Comparison of ENCODE assay signal across 11 mouse cellular contexts in genomic region chr15:84621722-84622428, GRCm38 (mm10). TPM values are rescaled to one million over a fixed set of nuclear protein-coding genes. Genes with fewer than 3 reads are reported as not detected.
DNase-seq lines count a peak whose midpoint lies in the region; ATAC-seq and TF ChIP-seq lines count a peak whose summit lies in the region.
"Had no signal": no experiment of that assay in that cellular context is flagged by ENCODE, and none has a peak within 500 bp of the region (broad histone marks: within the 10 kb centered on the region; RNA-seq: fewer than 3 reads in every experiment).

No protein-coding gene starts in this region.

- no peaks in the 10 kb centered on the region for H3K36me3 ChIP-seq in neural tube, embryonic 12.5 days
- no peaks in the 10 kb centered on the region for H3K36me3 ChIP-seq in neural tube, embryonic 15.5 days
- H3K36me3 ChIP-seq in hindbrain, embryonic 10.5 days, result no peaks in the 10 kb centered on the region
- no peaks in the 10 kb centered on the region for H3K36me3 ChIP-seq in heart, adult 2 months (ENCODE audit: control insufficient read depth, insufficient read depth, low read length)
- H3K36me3 ChIP-seq: lung, embryonic 15.5 days had no signal

- 31% methylated on average over 14 of the region's 14 CpGs for WGBS in neural tube, embryonic 12.5 days
- WGBS in neural tube, embryonic 15.5 days, result 24% methylated on average over 14 of the region's 14 CpGs
- WGBS in hindbrain, embryonic 10.5 days, result 27% methylated on average over 14 of the region's 14 CpGs
- WGBS in heart, adult 2 months, result 60% methylated on average over 14 of the region's 14 CpGs
- 50% methylated on average over 14 of the region's 14 CpGs for WGBS in lung, adult 2 months

- no peak for TF ChIP-seq EP300 in heart, adult 2 months (IDR thresholded peaks at IDR 0.05; ENCODE audit: insufficient read depth, low read depth, low read length)

- H3K9me3 ChIP-seq in neural tube, embryonic 12.5 days, result no peaks in the 10 kb centered on the region
- H3K9me3 ChIP-seq in neural tube, embryonic 15.5 days (replicated peaks), result no peaks in the 10 kb centered on the region
- peaks cover 10% of the 10 kb centered on the region for H3K9me3 ChIP-seq in hindbrain, embryonic 10.5 days
- H3K9me3 ChIP-seq: lung, embryonic 15.5 days had no signal

- intact Hi-C loops in left cerebral cortex, postnatal 14 days (cut with DNase I), result no loop called here
- intact Hi-C loops in heart, adult 2 months (cut with DNase I), result loop anchor here (10.0 kb wide), 1 partner anchor 767 kb away; no protein-coding TSS in a partner anchor

- ATAC-seq in neural tube, embryonic 12.5 days (ENCODE audit: low FRiP score, low read depth), result peak; percentile 63; the same call in 1 of the 2 replicates
- no peak for ATAC-seq in neural tube, embryonic 15.5 days (ENCODE audit: low FRiP score)

- no peak for TF ChIP-seq CTCF in heart, adult 2 months (IDR thresholded peaks at IDR 0.05)
- TF ChIP-seq CTCF in lung, adult 2 months (IDR thresholded peaks at IDR 0.05; ENCODE audit: insufficient read depth, low read length), result no peak

- H3K79me2 ChIP-seq in heart, adult 2 months (replicated peaks; ENCODE audit: control insufficient read depth, insufficient read depth, low read length), result no peaks in the 10 kb centered on the region

- H3K27me3 ChIP-seq in neural tube, embryonic 12.5 days (replicated peaks), result no peaks in the 10 kb centered on the region
- H3K27me3 ChIP-seq in neural tube, embryonic 15.5 days (replicated peaks), result no peaks in the 10 kb centered on the region
- H3K27me3 ChIP-seq in hindbrain, embryonic 10.5 days (ENCODE audit: insufficient read depth, poor library complexity, severe bottlenecking), result peaks cover 22% of the 10 kb centered on the region
- no peaks in the 10 kb centered on the region for H3K27me3 ChIP-seq in heart, adult 2 months (ENCODE audit: control insufficient read depth, insufficient read depth, low read length)
- H3K27me3 ChIP-seq: lung, embryonic 15.5 days had no signal

- peak overlapping the region; percentile 44 for H3K4me2 ChIP-seq in neural tube, embryonic 12.5 days (replicated peaks)
- no peak overlapping the region for H3K4me2 ChIP-seq in neural tube, embryonic 15.5 days
- H3K4me2 ChIP-seq: lung, embryonic 15.5 days had no signal

- peaks cover 38% of the 10 kb centered on the region for H3K4me1 ChIP-seq in neural tube, embryonic 12.5 days
- peaks cover 39% of the 10 kb centered on the region for H3K4me1 ChIP-seq in neural tube, embryonic 15.5 days
- peaks cover 35% of the 10 kb centered on the region for H3K4me1 ChIP-seq in hindbrain, embryonic 10.5 days (replicated peaks)
- H3K4me1 ChIP-seq in heart, adult 2 months (ENCODE audit: control insufficient read depth, insufficient read depth, low read length), result peaks cover 9% of the 10 kb centered on the region
- H3K4me1 ChIP-seq in lung, adult 2 months (ENCODE audit: control insufficient read depth, insufficient read depth, low read length), result 0 out of 2 replicates have a peak, but pooled peaks cover 6% of the 10 kb centered on the region

- H3K4me3 ChIP-seq in neural tube, embryonic 12.5 days, result no peak overlapping the region
- H3K4me3 ChIP-seq in neural tube, embryonic 15.5 days (replicated peaks), result no peak overlapping the region
- no peak overlapping the region for H3K4me3 ChIP-seq in hindbrain, embryonic 10.5 days
- H3K4me3 ChIP-seq in heart, adult 2 months, result no peak overlapping the region
- H3K4me3 ChIP-seq in lung, adult 2 months (replicated peaks; ENCODE audit: extremely low read depth, low read depth, low read length), result no peak overlapping the region
- H3K4me3 ChIP-seq: lung, embryonic 15.5 days had no signal

- DNase-seq in hindbrain, embryonic 10.5 days (ENCODE audit: low spot score), result peak; percentile 23
- peak; percentile 48 to 67 for DNase-seq in left cerebral cortex, postnatal 14 days (ENCODE audit: low spot score in 2 of 2)
- peak; percentile 41 for DNase-seq in right cerebral cortex, postnatal 4 days
- DNase-seq in adrenal gland, adult (ENCODE audit: inconsistent age in 2 of 2, low spot score in 1 of 2), result no peak
- no peak for DNase-seq in heart, adult 2 months
- no peak for DNase-seq in lung, adult 2 months
- DNase-seq: cerebellum, adult 18-20 months; gastrocnemius, postnatal 14 days had no signal

- H3K9ac ChIP-seq in neural tube, embryonic 12.5 days, result no peak overlapping the region
- H3K9ac ChIP-seq in neural tube, embryonic 15.5 days (replicated peaks), result no peak overlapping the region
- H3K9ac ChIP-seq in heart, adult 2 months (ENCODE audit: low read depth, low read length), result no peak overlapping the region
- H3K9ac ChIP-seq: lung, embryonic 15.5 days had no signal

- no peak overlapping the region for H3K27ac ChIP-seq in neural tube, embryonic 12.5 days
- no peak overlapping the region for H3K27ac ChIP-seq in neural tube, embryonic 15.5 days (replicated peaks)
- H3K27ac ChIP-seq in hindbrain, embryonic 10.5 days, result peak overlapping the region; percentile 17
- H3K27ac ChIP-seq in heart, adult 2 months, result no peak overlapping the region
- H3K27ac ChIP-seq: lung, embryonic 15.5 days had no signal

- no peak for TF ChIP-seq POLR2A in heart, adult 2 months (IDR thresholded peaks at IDR 0.05; ENCODE audit: insufficient read depth, low read depth, low read length)
- TF ChIP-seq POLR2A in lung, adult 2 months (IDR thresholded peaks at IDR 0.05; ENCODE audit: borderline replicate concordance, extremely low read depth, low read depth, low read length), result no peak

RNA-seq across cellular contexts. Expression of gene Prr5, which starts 47.5 kb away (rescaled TPM):
- 21.0 and 21.4 TPM in 2 replicates for polyA plus RNA-seq in neural tube, embryonic 12.5 days (2016; fragmentation: Nextera tagmentation; extraction: Ambion mirVana)
- polyA plus RNA-seq in neural tube, embryonic 15.5 days (2015; fragmentation: Nextera tagmentation; extraction: Ambion mirVana), result 29.3 and 33.6 TPM in 2 replicates
- 17.9 and 20.4 TPM in 2 replicates for polyA plus RNA-seq in hindbrain, embryonic 10.5 days (2016; fragmentation: Nextera tagmentation; extraction: Ambion mirVana)
- total RNA-seq in left cerebral cortex, postnatal 14 days (2021), result 10 to 100 TPM; 11.9 to 13.7 TPM
- 1 to 10 TPM; 2.8 to 4.9 TPM for total RNA-seq in heart, adult 2 months (2021)
- 5.9 and 8.1 TPM in 2 replicates for polyA plus RNA-seq in heart, adult 2 months (2012; rRNA removed)
- polyA plus RNA-seq in lung, adult 2 months (2012; rRNA removed), result 12.9 and 14.1 TPM in 2 replicates

Comparison
In these comparisons a context has a peak if more than half of its experiments do, and no peak if none do; other contexts are left out.
1. DNase-seq: peak in hindbrain, embryonic 10.5 days (single experiment), left cerebral cortex, postnatal 14 days (2 of 2) and right cerebral cortex, postnatal 4 days (single experiment); none in adrenal gland, adult (0 of 2), heart, adult 2 months (0 of 2) and lung, adult 2 months (single experiment).